Mouse (Mus musculus) liver, postnatal 0 days (tissue): ENCODE measurements around the gene Polr3k. TPM values are rescaled to one million over a fixed set of nuclear protein-coding genes. Genes with fewer than 3 reads are reported as not detected.

Experiments used
- ATAC-seq: fragments of 200-750 bp; cut with Nextera tagmentation; 2 replicates; pipeline ENCODE4 v1.8.0; 2017; ENCODE audit warnings: mild to moderate bottlenecking, moderate library complexity
- DNase-seq: peaks from one replicate; pipeline ENCODE4 v3.0.0-alpha.2; 2016
- H3K27ac ChIP-seq: fragments of 300-500 bp; sonication (generic); 2 replicates; pipeline ENCODE4 v1.5.1; 2014; ENCODE audit warnings: antibody characterized with exemption, moderate library complexity, mild to moderate bottlenecking, low read depth
- H3K27me3 ChIP-seq: fragments of 300-500 bp; sonication (generic); 2 replicates; pipeline ENCODE4 v1.6.1; 2014; ENCODE audit warnings: low read length, control low read depth, mixed read lengths; ENCODE audit not compliant: insufficient read depth
- H3K36me3 ChIP-seq: fragments of 300-500 bp; sonication (generic); replicated peaks from 2 replicates; pipeline ENCODE4 v1.6.1; 2014; ENCODE audit warnings: mild to moderate bottlenecking, control low read depth, low read length, moderate library complexity, mixed read lengths; ENCODE audit not compliant: insufficient read depth
- H3K4me1 ChIP-seq: fragments of 300-500 bp; sonication (generic); 2 replicates; pipeline ENCODE4 v1.6.1; 2014; ENCODE audit warnings: antibody characterized with exemption, mild to moderate bottlenecking, control low read depth; ENCODE audit not compliant: insufficient read depth
- H3K4me2 ChIP-seq: fragments of 300-500 bp; sonication (generic); 2 replicates; pipeline ENCODE4 v1.6.1; 2014; ENCODE audit warnings: low read depth, mild to moderate bottlenecking, low read length, moderate library complexity, mixed read lengths
- H3K4me3 ChIP-seq: fragments of 300-500 bp; sonication (generic); 2 replicates; pipeline ENCODE4 v1.5.1; 2014; ENCODE audit warnings: low read depth, low read length
- H3K9ac ChIP-seq: fragments of 300-500 bp; sonication (generic); replicated peaks from 2 replicates; pipeline ENCODE4 v1.6.1; 2014; ENCODE audit warnings: mild to moderate bottlenecking, moderate library complexity
- H3K9me3 ChIP-seq: fragments of 300-500 bp; sonication (generic); 2 replicates; pipeline ENCODE4 v1.6.1; 2016; ENCODE audit warnings: mild to moderate bottlenecking, control low read depth, low read length, mixed read lengths
- CTCF ChIP-seq: sonication (generic); IDR thresholded peaks from 2 replicates; pipeline ENCODE4 v1.5.1; 2016; ENCODE audit warnings: antibody characterized with exemption, low read depth
- EP300 ChIP-seq: IDR thresholded peaks from 2 replicates; pipeline ENCODE4 v1.6.1; 2016; ENCODE audit warnings: antibody characterized with exemption, low read depth, mild to moderate bottlenecking
- WGBS: fragments of 180-500 bp; shearing (Covaris S2); extraction: QIAGEN DNeasy Blood & Tissue Kit; methylation state at CpG from one replicate; pipeline ENCODE4 v1.1.7; 2014; ENCODE audit not compliant: insufficient replicate concordance; 5-methylcytosine and 5-hydroxymethylcytosine counted together
- polyA plus RNA-seq: library from polyadenylated mRNA; unstranded; fragments of >200 nt; fragmentation: Nextera tagmentation; extraction: Ambion mirVana; gene quantifications from 2 replicates; pipeline ENCODE4 v1.2.1, GENCODE M21; 2015

Polr3k gene
- polyA plus RNA-seq, 1 experiment from 2014 or later: 15.6 TPM

DNA sequence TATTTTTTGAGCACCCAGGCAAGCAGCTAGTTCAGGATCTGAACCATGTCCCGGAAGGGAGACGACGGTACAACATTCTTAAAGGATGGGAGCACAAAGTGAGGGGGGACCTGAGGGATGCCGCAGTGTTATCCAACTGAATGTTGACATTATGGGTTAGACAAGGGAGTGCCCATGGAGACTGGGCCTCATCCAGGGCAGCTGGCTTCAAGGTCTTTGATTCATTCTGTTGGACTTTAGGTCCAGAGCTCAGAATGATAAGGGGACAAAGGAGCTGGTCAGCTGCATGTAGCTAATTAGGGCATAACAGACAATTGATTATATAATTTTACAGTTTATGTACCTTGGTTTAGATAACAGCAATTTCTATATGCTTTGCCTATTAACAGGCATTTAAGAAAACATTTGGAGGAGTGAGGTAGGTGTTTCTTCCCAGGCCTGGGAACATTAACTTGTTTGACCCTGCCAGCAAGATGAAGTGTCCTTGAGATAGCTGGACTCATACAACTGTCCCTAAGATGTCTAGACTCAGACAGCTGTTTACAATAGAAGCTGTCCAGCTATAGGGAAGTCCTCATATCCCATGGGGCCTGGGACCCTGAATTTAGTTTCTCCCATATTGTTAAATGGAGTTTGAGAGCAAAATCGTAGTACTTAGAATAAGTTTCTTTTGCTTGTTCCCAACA, 18.3 kb upstream of the Polr3k start:
- Histone ChIP-seq H3K4me2 (no peak overlapping the region), H3K9ac (no peak overlapping the region), H3K9me3 (no peaks in the 10 kb centered on the region), H3K36me3 (peaks cover 46% of the 10 kb centered on the region), H3K27ac (no peak overlapping the region), H3K27me3 (no peaks in the 10 kb centered on the region), H3K4me3 (no peak overlapping the region), H3K4me1 (no peaks in the 10 kb centered on the region)
- 85% methylated on average over 5 of the region's 5 CpGs for WGBS
- DNase-seq (no peak), ATAC-seq (no peak)
- TF ChIP-seq CTCF: no peak
- no peak for TF ChIP-seq EP300

DNA sequence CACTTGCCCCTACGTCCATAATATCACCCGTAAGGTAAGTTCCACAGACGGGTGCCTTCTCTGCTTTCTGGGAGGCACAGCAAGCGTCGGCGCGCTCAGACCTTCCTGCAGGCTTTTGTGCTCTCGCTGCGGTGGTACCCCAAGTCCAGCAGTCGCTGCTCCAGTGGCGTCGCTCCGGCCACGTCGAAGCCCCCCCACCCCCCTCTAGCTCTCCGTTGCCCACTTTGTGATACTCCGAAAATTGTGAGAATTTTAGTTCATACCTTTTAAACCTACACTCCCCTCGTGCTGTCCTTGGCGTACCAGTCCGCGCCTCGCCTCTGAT, 361 bp downstream of the Polr3k start:
- Histone ChIP-seq H3K27me3 (no peaks in the 10 kb centered on the region), H3K9ac (peak overlapping the region; percentile 85), H3K4me3 (peak overlapping the region; percentile 86), H3K36me3 (0 out of 2 replicates have a peak, but pooled peaks cover 11% of the 10 kb centered on the region), H3K9me3 (no peaks in the 10 kb centered on the region), H3K4me2 (peak overlapping the region; percentile 97), H3K27ac (peak overlapping the region; percentile 70), H3K4me1 (peaks cover 15% of the 10 kb centered on the region)
- WGBS: under 1% methylated on average over 22 of the region's 22 CpGs
- no peak for TF ChIP-seq EP300
- no peak for TF ChIP-seq CTCF
- ATAC-seq (peak; percentile 6), DNase-seq (no peak)

GRCm38 (mm10) chr2:181866931-181867330, 2.8 kb downstream of the Polr3k start:
- Histone ChIP-seq H3K4me3 (no peak overlapping the region), H3K4me1 (peaks cover 15% of the 10 kb centered on the region), H3K9me3 (no peaks in the 10 kb centered on the region), H3K4me2 (no peak overlapping the region), H3K27ac (no peak overlapping the region), H3K27me3 (no peaks in the 10 kb centered on the region), H3K36me3 (0 out of 2 replicates have a peak, but pooled peaks cover 14% of the 10 kb centered on the region), H3K9ac (no peak overlapping the region)
- TF ChIP-seq EP300 (no peak), CTCF (peak; percentile 94)
- DNase-seq (peak; percentile 74), ATAC-seq (no peak)
- 53% methylated on average over 5 of the region's 5 CpGs for WGBS

- Histone ChIP-seq H3K4me2 (no peak overlapping the region), H3K36me3 (0 out of 2 replicates have a peak, but pooled peaks cover 14% of the 10 kb centered on the region), H3K4me3 (no peak overlapping the region), H3K27me3 (no peaks in the 10 kb centered on the region), H3K9me3 (no peaks in the 10 kb centered on the region), H3K9ac (no peak overlapping the region), H3K4me1 (no peaks in the 10 kb centered on the region), H3K27ac (no peak overlapping the region)
- WGBS: 90% methylated on average over 2 of the region's 2 CpGs
- TF ChIP-seq CTCF (no peak), EP300 (no peak)
- DNase-seq: no peak
- ATAC-seq: no peak
Observed at GRCm38 (mm10) chr2:181871039-181871438, 6.9 kb downstream of the Polr3k start.

GRCm38 (mm10) chr2:181878903-181879302, 14.8 kb downstream of the Polr3k start:
- no peak for DNase-seq
- no peak overlapping the region for H3K27ac ChIP-seq
- no peak for ATAC-seq
- H3K4me1 ChIP-seq: no peaks in the 10 kb centered on the region
- no peaks in the 10 kb centered on the region for H3K9me3 ChIP-seq
- TF ChIP-seq CTCF (no peak), EP300 (no peak)
- H3K4me2 ChIP-seq: no peak overlapping the region
- no peak overlapping the region for H3K4me3 ChIP-seq
- no peak overlapping the region for H3K9ac ChIP-seq
- WGBS: 63% methylated on average over 1 of the region's 1 CpGs
- no peaks in the 10 kb centered on the region for H3K36me3 ChIP-seq
- no peaks in the 10 kb centered on the region for H3K27me3 ChIP-seq

- WGBS: 76% methylated on average over 3 of the region's 3 CpGs
- TF ChIP-seq CTCF (no peak), EP300 (no peak)
- H3K36me3 ChIP-seq: no peaks in the 10 kb centered on the region
- DNase-seq (no peak), ATAC-seq (no peak)
- H3K4me2 ChIP-seq: no peak overlapping the region
- no peaks in the 10 kb centered on the region for H3K9me3 ChIP-seq
- H3K4me1 ChIP-seq: no peaks in the 10 kb centered on the region
- no peak overlapping the region for H3K4me3 ChIP-seq
- no peaks in the 10 kb centered on the region for H3K27me3 ChIP-seq
- H3K9ac ChIP-seq: no peak overlapping the region
- H3K27ac ChIP-seq: no peak overlapping the region
Observed at GRCm38 (mm10) chr2:181883022-181883749, 19.0 kb downstream of the Polr3k start.
